Mouse (Mus musculus): ENCODE measurements at regions not wholly inside any gene's neighbourhood (a gene's known extent, or its start where the extent isn't known, plus 50 kb on each side); places are given as distances from the start of the nearest gene placed in this dataset.

DNA sequence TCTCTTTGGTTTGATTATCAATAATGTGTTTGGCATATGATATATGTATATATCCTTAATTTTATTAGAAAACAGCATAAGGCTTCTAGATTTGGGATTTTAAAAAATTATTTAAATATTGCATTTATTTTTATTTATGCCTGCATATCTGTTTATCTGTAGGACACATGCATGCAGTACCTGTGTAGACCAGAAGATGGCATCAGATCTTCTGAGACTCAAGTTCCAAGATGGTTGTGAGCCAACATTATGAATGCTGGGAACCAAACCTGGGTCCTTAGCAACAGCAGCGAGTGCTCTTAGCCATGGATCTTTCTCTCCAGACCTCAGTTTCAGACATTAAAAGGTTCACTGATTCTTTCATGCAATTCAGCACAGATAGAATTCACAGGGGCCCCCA, 148.3 kb downstream of the Cdc42ep3 start:
- TF ChIP-seq CTCF (conservative IDR thresholded peaks at IDR 0.05 in 1 of 2, IDR thresholded peaks at IDR 0.05 in 1 of 2; ENCODE audit: low read depth in 2 of 2, low read length in 2 of 2) (peak; percentile 28 to 48; a peak in 2 of 4 replicates), JUND (conservative IDR thresholded peaks at IDR 0.05; ENCODE audit: low read depth, low read length) (no peak), SIN3A (IDR thresholded peaks at IDR 0.05; ENCODE audit: low read length) (no peak), POLR2A (IDR thresholded peaks at IDR 0.05; ENCODE audit: low read depth, low read length) (no peak), EP300 (IDR thresholded peaks at IDR 0.05; ENCODE audit: low read length) (no peak), NRF1 (IDR thresholded peaks at IDR 0.05; ENCODE audit: low read depth, low read length) (no peak), MEF2A (IDR thresholded peaks at IDR 0.05; ENCODE audit: borderline replicate concordance, low read depth, low read length) (no peak), MYC (IDR thresholded peaks at IDR 0.05; ENCODE audit: low read depth, low read length) (no peak), MAZ (IDR thresholded peaks at IDR 0.05; ENCODE audit: low read depth, low read length) (no peak)
